Mouse (Mus musculus): ENCODE data around the gene Col5a2. TPM values are rescaled to one million over a fixed set of nuclear protein-coding genes. Genes with fewer than 3 reads are reported as not detected.
"Not testable (repeated sequence)": the region's sequence is repeated elsewhere in the genome, so short reads cannot be mapped to it uniquely, and the experiment has no call there.

Col5a2 gene
- total RNA-seq, 1 experiment from 2014 or later, result not detected

DNA sequence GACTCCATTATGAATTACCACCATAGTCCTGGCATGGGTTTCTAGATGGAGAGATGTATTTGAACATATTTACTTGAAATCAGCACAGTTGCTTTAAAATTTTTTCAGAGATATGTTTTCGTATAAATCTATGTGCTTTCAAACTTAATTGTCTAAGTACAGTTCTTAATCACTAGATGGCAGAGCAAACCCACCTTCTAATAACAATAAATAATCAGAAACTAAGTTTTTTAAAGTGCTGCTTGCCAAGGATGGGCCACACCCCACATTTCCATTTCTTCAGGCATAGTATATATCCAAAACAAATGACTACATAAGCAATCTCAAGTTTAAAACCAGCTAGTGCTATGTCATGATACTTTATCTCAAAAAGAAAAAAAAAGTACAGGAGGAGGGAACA, 54.2 kb downstream of the Col5a2 start:
- no peak for ATAC-seq (ENCODE audit: extremely low read depth, insufficient number of reproducible peaks, low FRiP score, poor library complexity, severe bottlenecking)

- ATAC-seq (ENCODE audit: extremely low read depth, insufficient number of reproducible peaks, low FRiP score, poor library complexity, severe bottlenecking), result no peak
Observed at GRCm38 (mm10) chr1:45431922-45432321, 71.2 kb downstream of the Col5a2 start.

GRCm38 (mm10) chr1:45430520-45430919, 72.6 kb downstream of the Col5a2 start:
- no peak for ATAC-seq (ENCODE audit: extremely low read depth, insufficient number of reproducible peaks, low FRiP score, poor library complexity, severe bottlenecking)

GRCm38 (mm10) chr1:45429145-45429544, 73.9 kb downstream of the Col5a2 start:
- not testable (repeated sequence) for ATAC-seq (ENCODE audit: extremely low read depth, insufficient number of reproducible peaks, low FRiP score, poor library complexity, severe bottlenecking)

DNA sequence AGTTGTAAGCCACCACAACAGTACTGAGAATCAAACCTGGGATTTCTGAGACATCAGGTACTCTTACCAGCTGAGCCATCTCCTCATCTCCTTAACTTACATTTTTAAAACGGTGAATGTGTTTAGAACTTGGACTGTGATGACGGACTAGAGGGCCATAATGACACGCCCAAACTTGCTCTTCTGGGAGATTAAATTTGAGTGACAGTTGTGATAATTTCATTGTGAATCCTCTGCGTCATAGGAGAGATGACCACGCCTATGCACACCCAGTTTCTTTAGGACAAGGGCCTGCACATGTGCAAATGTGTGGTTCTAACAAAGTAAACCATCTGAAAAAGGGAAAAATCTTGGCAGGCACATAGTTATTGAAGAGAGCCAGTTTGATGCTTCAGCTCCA, 79.2 kb downstream of the Col5a2 start:
- ATAC-seq (ENCODE audit: extremely low read depth, insufficient number of reproducible peaks, low FRiP score, poor library complexity, severe bottlenecking), result no peak

GRCm38 (mm10) chr1:45420554-45420953, 82.5 kb downstream of the Col5a2 start:
- ATAC-seq (ENCODE audit: extremely low read depth, insufficient number of reproducible peaks, low FRiP score, poor library complexity, severe bottlenecking), result no peak

DNA sequence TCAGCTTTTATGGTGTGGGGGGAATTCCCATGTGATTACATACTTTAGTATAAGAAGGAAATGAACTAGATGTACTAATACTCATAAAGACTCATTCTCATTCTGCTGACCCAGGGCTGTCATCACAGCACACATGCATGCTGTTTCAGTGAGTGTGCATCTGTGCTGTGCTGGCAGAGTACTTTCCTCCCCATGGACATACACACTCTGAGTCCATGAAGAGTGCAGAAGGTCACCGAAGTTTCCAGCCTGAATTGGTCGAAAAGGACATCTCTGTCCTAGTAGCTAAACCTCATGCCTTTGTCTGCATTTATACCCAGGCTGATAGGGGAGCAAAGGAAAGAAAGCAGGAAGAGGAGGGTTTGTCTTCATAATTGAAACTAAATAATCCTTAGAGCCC, 83.2 kb downstream of the Col5a2 start:
- no peak for ATAC-seq (ENCODE audit: extremely low read depth, insufficient number of reproducible peaks, low FRiP score, poor library complexity, severe bottlenecking)

DNA sequence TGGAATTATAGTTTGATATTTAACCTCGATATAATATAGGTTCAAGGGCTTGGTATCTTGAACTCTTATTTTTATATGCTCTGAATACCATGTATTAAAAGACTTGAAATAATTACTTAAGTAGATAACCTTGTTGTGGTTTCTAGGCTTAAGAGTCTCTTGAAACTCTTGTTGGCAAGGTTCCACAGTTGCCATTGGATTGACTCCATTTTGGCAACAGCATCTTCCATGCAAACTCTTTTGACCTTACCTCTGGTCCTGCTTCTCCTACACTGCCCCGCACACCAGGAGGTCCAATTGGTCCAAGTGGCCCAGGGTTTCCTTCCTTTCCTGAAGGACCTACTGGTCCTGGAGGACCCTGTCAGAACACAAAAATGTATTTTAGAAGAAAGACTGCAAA, 121.2 kb downstream of the Col5a2 start:
- no peak for ATAC-seq (ENCODE audit: extremely low read depth, insufficient number of reproducible peaks, low FRiP score, poor library complexity, severe bottlenecking)

DNA sequence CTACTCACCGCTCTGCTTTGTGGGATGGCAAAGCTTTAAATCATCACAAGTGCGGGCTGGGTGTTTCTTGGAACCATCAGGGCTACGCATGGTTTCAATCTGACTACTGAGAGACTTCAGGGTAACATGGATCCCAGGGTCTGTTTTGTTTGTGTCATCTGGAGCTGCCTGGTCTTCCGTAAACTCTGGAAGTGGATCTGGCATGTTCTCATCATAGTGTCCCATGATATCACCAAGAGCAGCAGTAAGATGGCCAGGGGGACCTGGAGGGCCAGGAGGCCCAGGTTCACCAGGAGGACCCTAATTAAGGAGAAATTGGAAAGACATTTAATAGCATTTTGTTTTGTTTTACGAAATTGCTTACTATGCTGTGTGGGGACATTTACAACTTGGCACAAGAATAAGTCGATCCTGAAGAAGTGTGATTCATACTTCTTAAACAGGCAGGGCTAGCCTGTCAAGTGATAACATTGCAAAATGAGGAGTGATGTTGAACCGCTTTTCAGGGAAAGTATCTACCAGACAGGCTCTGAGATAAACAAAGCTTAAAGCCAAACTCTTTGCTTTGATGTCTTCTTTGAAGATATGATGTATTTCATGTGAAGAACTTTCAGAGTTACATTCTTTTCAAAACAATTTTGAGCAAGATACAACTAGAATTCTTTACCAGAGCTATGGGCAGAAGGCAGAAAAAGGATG, 122.9 kb downstream of the Col5a2 start:
- ATAC-seq (ENCODE audit: extremely low read depth, insufficient number of reproducible peaks, low FRiP score, poor library complexity, severe bottlenecking), result no peak

- ATAC-seq (ENCODE audit: extremely low read depth, insufficient number of reproducible peaks, low FRiP score, poor library complexity, severe bottlenecking), result no peak
Observed at GRCm38 (mm10) chr1:45365427-45365826, 137.7 kb downstream of the Col5a2 start.

DNA sequence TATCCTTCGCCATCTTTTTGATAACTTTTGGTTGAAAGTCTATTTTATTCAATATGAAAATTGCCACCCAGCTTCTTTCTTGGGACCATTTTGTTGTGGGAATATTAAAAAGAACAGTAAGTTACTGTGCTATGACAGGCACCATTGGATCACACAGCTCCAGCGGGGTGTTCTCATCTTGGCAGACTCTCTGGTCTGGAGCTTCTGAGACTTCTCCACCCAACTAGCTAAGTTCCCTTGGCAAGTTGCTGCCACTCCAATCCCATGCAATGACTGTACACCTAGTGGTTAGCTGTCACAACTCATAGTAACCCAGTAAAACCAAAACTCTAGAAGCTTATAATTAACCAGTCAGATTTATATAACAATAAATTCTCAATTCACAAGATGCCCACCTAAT, 139.8 kb downstream of the Col5a2 start:
- no peak for ATAC-seq (ENCODE audit: extremely low read depth, insufficient number of reproducible peaks, low FRiP score, poor library complexity, severe bottlenecking)

DNA sequence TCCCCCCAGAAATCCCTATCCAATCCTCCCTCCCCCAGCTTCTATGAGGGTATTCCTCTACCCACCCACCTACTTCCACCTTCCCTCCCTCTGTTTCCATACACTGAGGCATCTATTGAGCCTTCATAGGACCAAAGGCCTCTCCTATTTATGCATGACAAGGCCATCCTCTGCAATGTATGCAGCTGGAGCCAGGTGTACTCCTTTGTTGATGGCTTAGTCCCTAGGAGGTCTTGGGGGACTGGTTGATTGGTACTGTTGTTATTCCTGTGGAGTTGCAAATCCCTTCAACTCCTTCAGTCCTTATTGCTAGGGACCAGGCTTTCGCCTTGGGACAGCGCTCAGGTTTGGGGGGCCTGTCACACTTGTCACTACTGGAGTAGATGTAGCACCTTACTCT, 143.4 kb downstream of the Col5a2 start:
- ATAC-seq (ENCODE audit: extremely low read depth, insufficient number of reproducible peaks, low FRiP score, poor library complexity, severe bottlenecking), result no peak

- no peak for ATAC-seq (ENCODE audit: extremely low read depth, insufficient number of reproducible peaks, low FRiP score, poor library complexity, severe bottlenecking)
Observed at GRCm38 (mm10) chr1:45359147-45359546, 143.9 kb downstream of the Col5a2 start.

DNA sequence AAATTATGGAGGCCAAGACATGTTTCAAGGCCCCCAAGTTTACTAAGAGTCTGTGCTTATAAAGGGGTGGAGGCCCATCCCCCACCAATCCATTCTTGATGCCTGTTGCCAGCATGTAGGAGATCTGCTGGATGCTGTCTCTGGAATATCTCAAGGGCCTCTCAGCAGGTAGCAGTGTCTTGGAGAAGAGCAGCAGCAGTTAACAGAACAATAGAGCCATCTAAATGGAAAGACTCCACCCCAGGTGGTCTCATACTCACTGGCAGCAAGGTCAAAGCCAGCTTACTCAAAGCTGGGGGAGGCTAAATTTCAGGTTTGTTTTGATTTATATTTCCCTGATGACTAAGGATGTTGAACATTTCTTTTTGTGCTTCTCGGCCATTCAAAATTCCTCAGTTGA, 145.1 kb downstream of the Col5a2 start:
- ATAC-seq (ENCODE audit: extremely low read depth, insufficient number of reproducible peaks, low FRiP score, poor library complexity, severe bottlenecking), result no peak

DNA sequence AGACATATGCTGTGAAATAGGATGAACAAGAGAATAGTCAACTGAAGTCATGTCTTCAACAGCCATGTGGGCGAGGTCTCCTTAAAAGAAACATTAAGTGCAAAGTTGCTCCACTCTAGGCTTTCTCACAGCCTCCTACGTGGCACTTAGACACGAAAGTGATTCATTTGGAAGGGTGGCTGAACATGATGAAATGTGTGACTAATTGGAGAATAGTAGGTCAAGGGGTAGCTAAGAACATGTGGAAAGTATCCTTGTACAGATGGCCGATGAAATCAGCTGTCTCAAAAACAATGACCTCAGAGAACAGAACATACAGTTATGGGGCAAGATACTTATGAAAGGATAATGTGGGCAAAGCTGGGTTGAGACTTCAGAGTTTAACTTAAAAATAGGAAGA, 147.1 kb downstream of the Col5a2 start:
- no peak for ATAC-seq (ENCODE audit: extremely low read depth, insufficient number of reproducible peaks, low FRiP score, poor library complexity, severe bottlenecking)

GRCm38 (mm10) chr1:45329149-45329548, 173.9 kb downstream of the Col5a2 start:
- ATAC-seq (ENCODE audit: extremely low read depth, insufficient number of reproducible peaks, low FRiP score, poor library complexity, severe bottlenecking), result no peak

Other genes starting within 250 kb of the Col5a2 start
- 0.12 and 0.81 TPM in 2 replicates for gene Col3a1, start 191.7 kb downstream of the Col5a2 start, total RNA-seq (2017)